Mouse (Mus musculus) kidney, adult 2 months (tissue): ENCODE measurements around the gene Glrp1. TPM values are rescaled to one million over a fixed set of nuclear protein-coding genes. Genes with fewer than 3 reads are reported as not detected.

Experiments used
- DNase-seq: peaks from one replicate; pipeline ENCODE4 v3.0.0; 2021
- H3K27ac ChIP-seq: fragments of 200-500 bp; 2 replicates; pipeline ENCODE4 v1.5.1; 2012; ENCODE audit warnings: low read depth, low read length, control low read depth, inconsistent platforms; ENCODE audit not compliant: insufficient read depth
- H3K27me3 ChIP-seq: fragments of 200-500 bp; replicated peaks from 2 replicates; pipeline ENCODE4 v1.6.1; 2012; ENCODE audit warnings: mild to moderate bottlenecking, moderate library complexity, low read length, inconsistent platforms; ENCODE audit not compliant: control insufficient read depth, insufficient read depth
- H3K36me3 ChIP-seq: fragments of 200-500 bp; 2 replicates; pipeline ENCODE4 v1.6.1; 2012; ENCODE audit warnings: mild to moderate bottlenecking, moderate library complexity, low read length, inconsistent platforms; ENCODE audit not compliant: control insufficient read depth, insufficient read depth
- H3K4me1 ChIP-seq: fragments of 200-500 bp; 2 replicates; pipeline ENCODE4 v1.6.1; 2011; ENCODE audit warnings: low read length; ENCODE audit not compliant: control insufficient read depth, insufficient read depth
- H3K4me3 ChIP-seq: fragments of 200-500 bp; 2 replicates; pipeline ENCODE4 v1.5.1; 2011; ENCODE audit warnings: mild to moderate bottlenecking, low read depth, low read length, control low read depth; ENCODE audit not compliant: insufficient read depth
- CTCF ChIP-seq: fragments of 200-500 bp; conservative IDR thresholded peaks from 2 replicates; pipeline ENCODE4 v1.5.1; 2011; ENCODE audit warnings: low read depth, mild to moderate bottlenecking, control low read depth, low read length, moderate library complexity, mixed read lengths; ENCODE audit not compliant: insufficient read depth, insufficient read length
- POLR2A ChIP-seq: fragments of 200-500 bp; IDR thresholded peaks from one replicate; pipeline ENCODE4 v1.6.1; 2011; ENCODE audit warnings: low read depth, low read length, control low read depth
- WGBS: fragments of 180-500 bp; shearing (Covaris S2); methylation state at CpG from one replicate; pipeline ENCODE4 v1.1.7; 2018; 5-methylcytosine and 5-hydroxymethylcytosine counted together
- polyA plus RNA-seq: library from polyadenylated mRNA; depleted of rRNA; stranded (reverse); fragments of >200 nt; gene quantifications from 2 replicates; pipeline ENCODE4 v1.2.3, GENCODE M21; 2012

Gene Glrp1
- polyA plus RNA-seq, 1 experiment: not detected

GRCm38 (mm10) chr1:88539823-88540222 lies 30.0 kb upstream of the Glrp1 start:
- no peak for DNase-seq
- WGBS: 59% methylated on average over 3 of the region's 3 CpGs
- H3K36me3 ChIP-seq: no peaks in the 10 kb centered on the region
- no peaks in the 10 kb centered on the region for H3K4me1 ChIP-seq
- no peak overlapping the region for H3K27ac ChIP-seq
- H3K4me3 ChIP-seq: no peak overlapping the region
- H3K27me3 ChIP-seq: no peaks in the 10 kb centered on the region
- TF ChIP-seq POLR2A (no peak), CTCF (no peak)

DNA sequence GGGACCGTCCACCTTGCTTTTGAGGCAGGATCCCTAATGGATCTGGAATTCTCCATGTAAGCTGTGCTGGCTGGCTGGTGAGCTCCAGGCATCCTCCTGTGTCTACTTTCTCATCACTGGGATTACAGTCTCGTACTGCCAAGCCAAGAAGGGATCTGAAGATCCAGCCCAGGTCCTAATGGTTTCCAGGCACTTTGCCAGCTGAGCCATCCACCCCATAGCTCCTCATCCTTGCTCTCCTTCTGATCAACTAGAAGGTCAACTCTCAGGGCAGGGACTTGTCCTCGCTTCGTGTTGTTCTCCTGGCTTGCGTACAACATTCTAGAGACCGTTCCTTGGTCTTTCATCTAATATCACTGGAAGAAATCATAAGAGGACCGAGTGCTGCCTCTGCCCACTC lies 29.4 kb upstream of the Glrp1 start:
- no peak for DNase-seq
- H3K4me1 ChIP-seq: no peaks in the 10 kb centered on the region
- 88% methylated on average over 7 of the region's 7 CpGs for WGBS
- no peak for TF ChIP-seq POLR2A
- no peak for TF ChIP-seq CTCF
- no peak overlapping the region for H3K4me3 ChIP-seq
- H3K36me3 ChIP-seq: no peaks in the 10 kb centered on the region
- H3K27ac ChIP-seq: no peak overlapping the region
- no peaks in the 10 kb centered on the region for H3K27me3 ChIP-seq

DNA sequence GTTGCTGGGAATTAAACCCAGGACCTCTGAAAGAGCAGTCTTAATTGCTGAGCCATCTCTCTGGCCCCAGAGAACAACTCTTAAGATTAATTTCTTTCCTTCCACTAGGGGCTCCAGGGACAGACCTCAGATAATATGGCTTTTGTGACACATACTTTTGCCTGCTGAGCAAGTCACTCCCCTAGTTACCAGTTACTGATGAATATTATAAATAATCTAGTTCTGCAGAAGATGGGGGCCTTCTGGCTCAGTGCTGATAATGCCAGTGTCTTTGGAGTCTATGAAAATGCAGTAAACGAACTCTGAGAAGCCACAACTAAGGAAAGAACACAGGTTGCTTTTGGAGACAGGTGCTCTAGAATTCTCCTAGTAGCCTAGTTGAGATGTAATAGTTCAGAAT lies 26.4 kb upstream of the Glrp1 start:
- no peak for DNase-seq
- H3K27me3 ChIP-seq: no peaks in the 10 kb centered on the region
- TF ChIP-seq CTCF (no peak), POLR2A (no peak)
- WGBS: 92% methylated on average over 1 of the region's 1 CpGs
- H3K4me3 ChIP-seq: no peak overlapping the region
- H3K27ac ChIP-seq: no peak overlapping the region
- no peaks in the 10 kb centered on the region for H3K4me1 ChIP-seq
- no peaks in the 10 kb centered on the region for H3K36me3 ChIP-seq

DNA sequence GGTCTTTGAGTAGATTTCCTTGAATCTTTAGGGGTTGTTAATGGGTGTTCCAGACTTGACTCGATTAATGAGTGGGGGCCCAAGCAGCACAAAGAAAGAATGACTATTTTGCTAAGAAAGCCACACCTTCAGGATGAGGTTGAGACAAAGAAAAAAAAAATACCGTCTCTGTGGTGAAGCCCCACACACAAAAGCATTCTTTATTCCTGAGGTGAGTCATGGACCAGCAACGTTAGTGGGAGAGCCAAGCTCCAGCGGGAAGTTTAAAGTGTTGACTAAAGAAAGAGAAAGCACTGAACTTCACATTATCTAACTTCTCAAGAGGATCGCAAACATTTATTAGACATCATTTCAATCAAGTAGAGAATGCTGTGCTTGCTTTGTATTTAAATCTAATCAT lies 24.2 kb upstream of the Glrp1 start:
- TF ChIP-seq CTCF: no peak
- TF ChIP-seq POLR2A: no peak
- 65% methylated on average over 5 of the region's 5 CpGs for WGBS
- DNase-seq: no peak

GRCm38 (mm10) chr1:88526161-88526560 lies 16.3 kb upstream of the Glrp1 start:
- WGBS: 72% methylated on average over 6 of the region's 6 CpGs

More for the DNA sequence above, 24.2 kb upstream of the Glrp1 start:
- no peaks in the 10 kb centered on the region for H3K4me1 ChIP-seq
- no peak overlapping the region for H3K4me3 ChIP-seq
- H3K27me3 ChIP-seq: no peaks in the 10 kb centered on the region
- no peaks in the 10 kb centered on the region for H3K36me3 ChIP-seq
- no peak overlapping the region for H3K27ac ChIP-seq

GRCm38 (mm10) chr1:88525622-88526021 lies 15.8 kb upstream of the Glrp1 start:
- no peak for TF ChIP-seq CTCF
- no peak for TF ChIP-seq POLR2A
- H3K4me3 ChIP-seq: no peak overlapping the region
- DNase-seq: no peak
- WGBS: 59% methylated on average over 3 of the region's 3 CpGs
- no peaks in the 10 kb centered on the region for H3K4me1 ChIP-seq
- no peaks in the 10 kb centered on the region for H3K27me3 ChIP-seq
- H3K27ac ChIP-seq: no peak overlapping the region
- no peaks in the 10 kb centered on the region for H3K36me3 ChIP-seq

More at GRCm38 (mm10) chr1:88526161-88526560, 16.3 kb upstream of the Glrp1 start:
- no peak for DNase-seq
- Histone ChIP-seq H3K4me3 (no peak overlapping the region), H3K27me3 (no peaks in the 10 kb centered on the region), H3K4me1 (no peaks in the 10 kb centered on the region), H3K36me3 (no peaks in the 10 kb centered on the region), H3K27ac (no peak overlapping the region)
- TF ChIP-seq CTCF: no peak
- TF ChIP-seq POLR2A: no peak

- H3K4me1 ChIP-seq: no peaks in the 10 kb centered on the region
- DNase-seq: no peak
- no peak overlapping the region for H3K27ac ChIP-seq
- TF ChIP-seq CTCF: no peak
- TF ChIP-seq POLR2A: no peak
- H3K4me3 ChIP-seq: no peak overlapping the region
- 90% methylated on average over 11 of the region's 11 CpGs for whole genome bisulfite sequencing
- no peaks in the 10 kb centered on the region for H3K27me3 ChIP-seq
- no peaks in the 10 kb centered on the region for H3K36me3 ChIP-seq
These were observed 11.4 kb upstream of the Glrp1 start for GRCm38 (mm10) chr1:88521170-88521747.
